Comparison of ENCODE assay signal across 9 mouse cellular contexts in genomic region chr16:26234113-26234512, GRCm38 (mm10).
DNase-seq lines count a peak whose midpoint lies in the region; ATAC-seq and TF ChIP-seq lines count a peak whose summit lies in the region.
"Had no signal": no experiment of that assay in that cellular context is flagged by ENCODE, and none has a peak within 500 bp of the region (broad histone marks: within the 10 kb centered on the region; RNA-seq: fewer than 3 reads in every experiment).

No protein-coding gene starts in this region.

- WGBS in forebrain, embryonic 11.5 days, result 9% methylated on average over 3 of the region's 3 CpGs
- 7% methylated on average over 3 of the region's 3 CpGs for WGBS in lung, embryonic 15.5 days

- peak; percentile 79 for DNase-seq in brain, embryonic 18.5 days (ENCODE audit: low read depth, low spot score)
- peak; percentile 80 for DNase-seq in forebrain, embryonic 11.5 days (ENCODE audit: low spot score)
- DNase-seq in layer of hippocampus, adult 2 months (ENCODE audit: low spot score in 2 of 2), result peak; percentile 75 to 82
- peak; percentile 26 for DNase-seq in retina, adult 2 months (ENCODE audit: low read depth, low spot score)
- DNase-seq in urinary bladder, adult 18-20 months (ENCODE audit: low spot score in 2 of 2), result peak; percentile 76 to 79

- H3K27ac ChIP-seq in ES-Bruce4 (ENCODE audit: insufficient read depth, low read length), result no peak overlapping the region
- H3K27ac ChIP-seq in forebrain, embryonic 11.5 days (ENCODE audit: low read depth, low read length), result no peak overlapping the region
- H3K27ac ChIP-seq in layer of hippocampus, adult 2 months, result no peak overlapping the region
- no peak overlapping the region for H3K27ac ChIP-seq in lung, embryonic 15.5 days
- H3K27ac ChIP-seq: heart, embryonic 13.5 days had no signal

- H3K9me3 ChIP-seq in ES-Bruce4 (replicated peaks; ENCODE audit: control insufficient read depth, insufficient read depth, low read length, poor library complexity, severe bottlenecking), result no peaks in the 10 kb centered on the region
- no peaks in the 10 kb centered on the region for H3K9me3 ChIP-seq in forebrain, embryonic 11.5 days (ENCODE audit: control insufficient read depth, low read length)
- no peaks in the 10 kb centered on the region for H3K9me3 ChIP-seq in lung, embryonic 15.5 days
- H3K9me3 ChIP-seq: heart, embryonic 13.5 days had no signal

- H3K4me1 ChIP-seq in ES-Bruce4 (ENCODE audit: control insufficient read depth, insufficient read depth, low read length), result no peaks in the 10 kb centered on the region
- H3K4me1 ChIP-seq in forebrain, embryonic 11.5 days (replicated peaks; ENCODE audit: control insufficient read depth, insufficient read depth, low read length), result no peaks in the 10 kb centered on the region
- no peaks in the 10 kb centered on the region for H3K4me1 ChIP-seq in lung, embryonic 15.5 days
- H3K4me1 ChIP-seq: heart, embryonic 13.5 days had no signal

- no peak for TF ChIP-seq POLR2A in ES-Bruce4 (IDR thresholded peaks at IDR 0.05; ENCODE audit: insufficient read depth, low read length)

- no peak overlapping the region for H3K4me3 ChIP-seq in ES-Bruce4 (ENCODE audit: low read depth, low read length)
- H3K4me3 ChIP-seq in forebrain, embryonic 11.5 days (ENCODE audit: low read depth, low read length), result no peak overlapping the region
- no peak overlapping the region for H3K4me3 ChIP-seq in layer of hippocampus, adult 2 months
- no peak overlapping the region for H3K4me3 ChIP-seq in lung, embryonic 15.5 days
- H3K4me3 ChIP-seq: heart, embryonic 13.5 days had no signal

- ATAC-seq in forebrain, embryonic 11.5 days (replicated peaks; ENCODE audit: low FRiP score), result peak; percentile 92
- ATAC-seq in hematopoietic stem cell, adult 5-6 weeks (replicated peaks in 1 of 2; ENCODE audit: insufficient read depth in 1 of 2, low FRiP score in 2 of 2, low TSS enrichment in 1 of 2, low read depth in 1 of 2, poor library complexity in 2 of 2, severe bottlenecking in 2 of 2), result peak; percentile 82 to 86; a peak in 3 of 4 replicates
- ATAC-seq in lung, embryonic 15.5 days (ENCODE audit: borderline replicate concordance, extremely low read depth, low FRiP score, low TSS enrichment), result peak; percentile 74; the same call in 1 of the 2 replicates

- no peaks in the 10 kb centered on the region for H3K27me3 ChIP-seq in ES-Bruce4 (ENCODE audit: control insufficient read depth, insufficient read depth, low read length, poor library complexity, severe bottlenecking)
- no peaks in the 10 kb centered on the region for H3K27me3 ChIP-seq in forebrain, embryonic 11.5 days (ENCODE audit: control insufficient read depth, insufficient read depth, low read length)
- H3K27me3 ChIP-seq in lung, embryonic 15.5 days, result no peaks in the 10 kb centered on the region
- H3K27me3 ChIP-seq: heart, embryonic 13.5 days had no signal

- peak; percentile 57 for TF ChIP-seq CTCF in ES-Bruce4 (IDR thresholded peaks at IDR 0.05; ENCODE audit: low read depth, low read length)
- TF ChIP-seq CTCF in layer of hippocampus, adult 2 months (conservative IDR thresholded peaks at IDR 0.05), result peak; percentile 88

- no peaks in the 10 kb centered on the region for H3K36me3 ChIP-seq in ES-Bruce4 (ENCODE audit: control insufficient read depth, insufficient read depth, low read length, poor library complexity, severe bottlenecking)
- no peaks in the 10 kb centered on the region for H3K36me3 ChIP-seq in forebrain, embryonic 11.5 days (ENCODE audit: control insufficient read depth, insufficient read depth, low read length)
- no peaks in the 10 kb centered on the region for H3K36me3 ChIP-seq in lung, embryonic 15.5 days
- H3K36me3 ChIP-seq: heart, embryonic 13.5 days had no signal

- no peak for TF ChIP-seq EP300 in ES-Bruce4 (IDR thresholded peaks at IDR 0.05; ENCODE audit: insufficient read depth, low read depth, low read length)

- no peak overlapping the region for H3K4me2 ChIP-seq in forebrain, embryonic 11.5 days (ENCODE audit: low read depth, low read length, severe bottlenecking)
- no peak overlapping the region for H3K4me2 ChIP-seq in lung, embryonic 15.5 days
- H3K4me2 ChIP-seq: heart, embryonic 13.5 days had no signal

- no peak overlapping the region for H3K9ac ChIP-seq in ES-Bruce4 (ENCODE audit: low read depth, poor library complexity, severe bottlenecking)
- H3K9ac ChIP-seq in forebrain, embryonic 11.5 days (ENCODE audit: low read length), result no peak overlapping the region
- H3K9ac ChIP-seq in lung, embryonic 15.5 days, result no peak overlapping the region
- H3K9ac ChIP-seq: heart, embryonic 13.5 days had no signal

Comparison
In these comparisons a context has a peak if more than half of its experiments do, and no peak if none do; other contexts are left out.
1. DNase-seq: peak in every context shown above with its lines; median percentile 80 in forebrain, embryonic 11.5 days; 79 in brain, embryonic 18.5 days; 78 in layer of hippocampus, adult 2 months; 78 in urinary bladder, adult 18-20 months; 26 in retina, adult 2 months.